Mouse (Mus musculus) B cell, adult 2 months (primary cell): Measurements from ENCODE around the gene Lgr6.
A peak's percentile ranks its signal among the peaks of the same experiment; 100 is the strongest.
"Not testable (repeated sequence)": the region's sequence is repeated elsewhere in the genome, so short reads cannot be mapped to it uniquely, and the experiment has no call there.

Experiments
- DNase-seq, 2 experiments: peaks; one replicate each; pipeline ENCODE4 v3.0.0; 2022

Lgr6 gene

GRCm38 (mm10) chr1:135128011-135128441 lies 22.9 kb upstream of the Lgr6 start:
- no peak for DNase-seq

DNA sequence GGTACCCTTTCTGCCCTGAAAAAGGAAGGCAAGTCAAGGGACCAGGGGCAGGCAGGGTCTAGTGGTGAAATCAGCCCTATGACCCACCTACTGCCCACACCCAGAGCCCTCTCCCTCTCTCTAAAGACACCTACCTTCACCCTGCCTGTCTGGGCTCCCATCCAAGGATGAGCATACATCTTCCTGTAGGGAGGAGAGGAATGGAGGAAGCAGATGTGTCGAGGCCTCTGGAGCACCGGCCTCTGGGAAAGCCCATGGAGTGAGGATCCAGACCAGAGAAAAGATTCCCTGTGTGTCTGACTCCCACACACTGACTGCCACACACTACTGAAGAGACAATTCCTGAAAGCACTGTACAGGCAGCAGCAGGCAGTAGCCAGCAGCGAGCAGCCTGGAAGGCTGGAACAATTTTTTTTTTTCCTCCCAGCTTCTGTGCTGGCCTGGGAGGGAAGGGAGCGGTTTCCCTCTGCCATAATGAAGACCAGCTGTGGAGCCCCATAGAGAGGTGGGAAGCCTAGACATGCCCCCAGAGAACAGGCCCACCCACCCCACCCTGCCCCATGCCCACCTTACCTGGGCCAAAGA lies 21.5 kb upstream of the Lgr6 start:
- DNase-seq: no peak

GRCm38 (mm10) chr1:135125990-135126389 lies 20.9 kb upstream of the Lgr6 start:
- DNase-seq: no peak

- DNase-seq: no peak
Observed at GRCm38 (mm10) chr1:135124573-135125363, 19.7 kb upstream of the Lgr6 start.

DNA sequence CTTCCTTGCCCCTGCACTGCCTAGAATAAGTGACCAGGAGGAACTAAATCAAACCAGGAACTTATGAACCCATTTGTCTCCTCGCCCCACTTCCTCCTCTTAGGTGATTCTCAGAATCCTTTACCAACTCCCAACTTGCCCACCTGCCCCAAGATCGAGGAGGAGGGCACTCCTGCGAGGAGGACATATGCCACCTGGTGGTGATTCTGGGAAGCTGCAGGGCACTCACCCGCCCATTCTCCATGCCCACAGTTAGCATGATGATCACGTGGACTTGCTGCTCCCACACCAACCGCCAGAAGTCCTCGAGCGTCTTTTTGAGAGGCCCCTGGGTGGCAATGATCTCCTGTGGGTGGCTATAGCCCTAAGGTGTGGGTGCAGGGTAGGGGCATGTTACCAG lies 7.6 kb upstream of the Lgr6 start:
- DNase-seq: peak; percentile 70 to 75

DNA sequence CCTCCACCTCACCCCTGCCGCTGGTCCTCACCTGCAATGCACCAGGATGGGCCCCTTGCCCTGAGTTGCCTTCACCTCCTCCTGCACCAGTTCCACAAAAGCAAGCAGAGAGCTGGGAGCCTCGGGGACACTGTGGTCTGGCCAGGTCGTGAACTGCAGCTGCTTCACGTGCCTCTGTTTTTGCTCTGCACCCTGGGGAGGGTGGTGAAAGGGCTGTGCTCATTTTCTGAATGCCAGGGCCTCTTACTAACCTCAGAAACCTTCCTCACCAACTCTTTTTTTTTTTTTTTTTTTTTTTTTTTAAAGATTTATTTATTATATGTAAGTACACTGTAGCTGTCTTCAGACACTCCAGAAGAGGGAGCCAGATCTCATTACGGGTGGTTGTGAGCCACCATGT lies 6.2 kb upstream of the Lgr6 start:
- not testable (repeated sequence) for DNase-seq

DNA sequence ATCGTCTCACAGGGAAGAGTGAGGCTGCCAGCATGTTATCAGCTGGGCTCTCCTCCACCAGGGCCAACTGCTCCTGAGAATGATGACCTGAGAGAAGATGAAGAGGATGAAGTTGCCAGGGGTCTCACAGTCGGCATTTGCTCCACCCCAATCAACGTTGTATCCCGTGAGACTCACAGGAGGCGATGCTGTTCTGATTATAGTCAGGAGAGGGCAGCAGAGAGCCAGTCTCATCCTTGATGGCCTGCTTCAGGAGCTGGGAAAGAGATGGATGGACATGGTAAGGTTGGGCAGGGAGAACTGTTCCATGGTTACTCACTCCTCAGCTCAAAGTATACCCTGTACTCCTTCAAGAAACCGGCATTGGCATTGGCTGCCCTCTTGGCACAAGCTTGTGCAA lies 5.0 kb upstream of the Lgr6 start:
- peak; percentile 66 to 68 for DNase-seq

GRCm38 (mm10) chr1:135108611-135109010 lies 3.5 kb upstream of the Lgr6 start:
- DNase-seq: peak; percentile 58

GRCm38 (mm10) chr1:135105951-135106350 lies 875 bp upstream of the Lgr6 start:
- peak; percentile 82 to 83 for DNase-seq

GRCm38 (mm10) chr1:135100400-135100799 lies 4.7 kb downstream of the Lgr6 start:
- no peak for DNase-seq

- DNase-seq: no peak
Observed at GRCm38 (mm10) chr1:135098441-135098840, 6.6 kb downstream of the Lgr6 start.

GRCm38 (mm10) chr1:135097441-135097840 lies 7.6 kb downstream of the Lgr6 start:
- DNase-seq: no peak

DNA sequence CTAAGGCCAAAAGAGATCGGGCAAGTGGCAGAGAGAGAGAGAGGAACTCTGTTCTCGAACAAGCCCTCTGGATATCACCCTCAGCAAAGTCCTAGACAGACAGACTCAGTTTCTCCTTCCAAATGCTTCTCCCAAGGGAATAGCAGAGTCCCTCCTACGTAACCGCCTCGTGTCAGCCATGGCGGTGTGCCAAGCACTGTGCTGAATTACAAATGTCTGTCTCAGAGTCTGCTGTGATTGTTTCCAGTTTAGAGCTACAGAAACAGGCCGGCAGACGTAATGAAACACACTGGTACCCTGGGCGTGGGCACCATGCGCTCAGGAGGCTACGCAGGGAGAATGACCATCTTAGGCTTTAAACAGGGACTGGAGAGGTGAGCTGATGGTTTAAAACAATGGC lies 8.8 kb downstream of the Lgr6 start:
- DNase-seq: no peak

DNA sequence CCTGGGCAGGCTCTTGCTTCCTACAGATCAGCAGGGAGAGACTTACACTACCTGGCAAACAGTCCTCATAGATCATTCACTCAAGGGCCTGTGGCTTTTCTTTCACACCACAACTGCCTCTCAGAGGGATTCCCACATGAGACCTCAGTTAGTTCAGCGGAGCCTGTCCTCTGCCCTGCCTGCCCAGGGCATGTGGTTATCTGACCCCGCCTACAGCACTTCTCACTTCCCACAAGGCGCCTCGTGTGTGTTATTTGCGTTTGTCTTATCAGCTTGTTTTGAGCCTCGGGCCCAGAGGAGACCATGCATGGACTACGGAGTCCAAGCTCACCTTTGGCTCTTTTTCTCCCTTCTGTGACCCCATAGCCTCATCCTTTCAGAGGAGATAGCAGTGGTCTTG lies 9.9 kb downstream of the Lgr6 start:
- peak; percentile 61 to 65 for DNase-seq

GRCm38 (mm10) chr1:135094723-135095122 lies 10.4 kb downstream of the Lgr6 start:
- DNase-seq: peak; percentile 49 to 57

DNA sequence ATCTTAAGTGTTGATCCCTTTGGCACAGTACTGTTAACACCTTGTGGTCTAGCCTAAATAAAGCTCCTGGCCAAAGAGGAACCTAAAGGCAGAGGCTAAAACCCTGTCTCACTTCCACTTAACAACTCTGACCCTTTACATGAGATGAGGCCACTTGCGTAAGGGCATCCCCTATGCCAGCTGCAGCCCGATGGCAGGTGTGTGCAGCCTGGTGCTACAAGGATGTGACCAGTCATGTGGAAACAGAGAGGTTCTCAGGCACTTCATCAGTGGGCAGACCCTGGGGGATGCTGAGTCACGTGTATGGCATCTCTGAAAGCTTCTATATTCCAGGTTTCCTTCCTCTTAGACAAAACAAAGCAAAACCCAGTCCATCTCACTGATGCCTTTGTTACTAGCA lies 14.2 kb downstream of the Lgr6 start:
- peak; percentile 31 to 35 for DNase-seq

DNA sequence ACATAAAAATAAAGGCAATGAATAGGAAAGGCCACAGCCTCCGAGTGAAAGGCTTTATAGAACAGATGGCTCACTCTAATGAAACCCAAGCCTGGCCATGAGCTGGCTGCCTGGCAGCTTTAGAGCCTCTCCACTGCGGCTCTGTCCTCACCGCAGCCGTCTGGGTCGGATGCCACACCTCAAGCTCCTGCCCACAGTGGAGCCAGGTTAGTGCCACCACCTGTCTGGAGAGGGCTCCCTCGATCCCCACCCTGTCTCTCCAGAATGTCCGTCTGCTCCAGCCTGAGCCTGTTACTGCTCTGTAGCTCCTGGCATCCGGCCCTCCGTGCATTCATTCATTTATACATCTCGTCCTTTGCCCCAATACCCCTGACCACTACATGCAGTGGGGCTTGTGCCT lies 15.4 kb downstream of the Lgr6 start:
- no peak for DNase-seq

- no peak for DNase-seq
Observed at GRCm38 (mm10) chr1:135087414-135087813, 17.7 kb downstream of the Lgr6 start.

DNA sequence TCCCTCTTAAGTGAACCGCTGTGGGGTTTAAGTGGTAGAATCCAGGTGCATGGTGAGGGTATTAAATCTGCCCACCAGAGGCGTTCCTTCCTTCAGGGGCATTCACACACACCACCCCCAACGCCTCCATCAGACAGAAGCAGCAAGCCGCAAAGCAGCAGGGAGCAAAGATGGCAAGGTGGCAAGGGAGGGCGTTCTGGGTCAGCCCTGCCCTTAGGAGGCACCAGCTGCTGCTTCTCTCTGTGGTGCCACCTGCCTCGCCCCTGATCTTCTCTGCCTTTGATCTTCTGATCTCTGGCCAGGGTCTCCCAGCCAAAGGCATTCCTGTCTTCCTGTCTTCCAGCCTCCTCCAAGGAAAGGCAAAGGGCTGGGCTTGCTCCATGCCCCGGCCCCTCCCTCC lies 19.1 kb downstream of the Lgr6 start:
- no peak for DNase-seq

- no peak for DNase-seq
Observed at GRCm38 (mm10) chr1:135085296-135085871, 19.7 kb downstream of the Lgr6 start.

DNA sequence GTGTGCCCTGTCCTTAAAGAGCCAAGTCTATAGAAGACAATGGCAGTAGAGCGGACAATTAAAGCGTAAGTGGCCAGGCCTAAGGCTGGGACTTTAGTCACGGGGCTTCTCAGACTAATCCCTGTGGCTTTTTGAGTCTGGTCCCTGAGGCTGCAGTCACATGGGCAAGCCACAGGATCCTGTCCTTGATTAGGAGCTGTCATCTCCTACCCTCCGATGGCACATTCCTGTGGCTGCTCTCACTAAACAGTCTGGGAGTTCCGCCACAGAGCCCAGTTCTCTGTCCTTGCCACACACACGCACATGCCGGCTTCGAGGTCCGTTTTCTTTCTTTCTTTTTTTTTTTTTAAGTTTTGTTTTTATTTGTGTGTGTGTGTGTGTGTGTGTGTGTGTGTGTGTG lies 21.6 kb downstream of the Lgr6 start:
- DNase-seq: no peak

GRCm38 (mm10) chr1:135082267-135082666 lies 22.8 kb downstream of the Lgr6 start:
- no peak for DNase-seq

GRCm38 (mm10) chr1:135079021-135079420 lies 26.1 kb downstream of the Lgr6 start:
- DNase-seq: no peak

GRCm38 (mm10) chr1:135076470-135076869 lies 28.6 kb downstream of the Lgr6 start:
- DNase-seq: no peak
